Mouse (Mus musculus) urinary bladder, adult 2 months (tissue): Measurements from ENCODE around the gene Daam2. TPM values are rescaled to one million over a fixed set of nuclear protein-coding genes. Genes with fewer than 3 reads are reported as not detected.

Experiments
- DNase-seq: peaks from one replicate; pipeline ENCODE4 v3.0.0; 2022; ENCODE audit warnings: low spot score
- polyA plus RNA-seq: library from polyadenylated mRNA; depleted of rRNA; stranded (reverse); fragments of >200 nt; gene quantifications from 2 replicates; pipeline ENCODE4 v1.2.3, GENCODE M21; 2012

The Daam2 gene
- polyA plus RNA-seq, 1 experiment = 6.5 TPM

GRCm38 (mm10) chr17:49531661-49532060, 32.5 kb downstream of the Daam2 start:
- DNase-seq = no peak

- DNase-seq = no peak
Measured at GRCm38 (mm10) chr17:49530215-49530614, 33.9 kb downstream of the Daam2 start.

- no peak for DNase-seq
Measured at GRCm38 (mm10) chr17:49528503-49529205, 35.5 kb downstream of the Daam2 start.

GRCm38 (mm10) chr17:49528033-49528432, 36.1 kb downstream of the Daam2 start:
- DNase-seq = no peak

- DNase-seq = no peak
Measured at GRCm38 (mm10) chr17:49526566-49526965, 37.6 kb downstream of the Daam2 start.

- no peak for DNase-seq
Measured at GRCm38 (mm10) chr17:49525911-49526310, 38.2 kb downstream of the Daam2 start.

GRCm38 (mm10) chr17:49524584-49524983, 39.6 kb downstream of the Daam2 start:
- DNase-seq = no peak

GRCm38 (mm10) chr17:49522435-49522834, 41.7 kb downstream of the Daam2 start:
- DNase-seq = no peak

- DNase-seq = no peak
Measured at GRCm38 (mm10) chr17:49522002-49522401, 42.1 kb downstream of the Daam2 start.

GRCm38 (mm10) chr17:49520674-49521073, 43.5 kb downstream of the Daam2 start:
- no peak for DNase-seq

GRCm38 (mm10) chr17:49519576-49520247, 44.4 kb downstream of the Daam2 start:
- no peak for DNase-seq

- DNase-seq = no peak
Measured at GRCm38 (mm10) chr17:49517091-49517490, 47.1 kb downstream of the Daam2 start.

- no peak for DNase-seq
Measured at GRCm38 (mm10) chr17:49515678-49516077, 48.5 kb downstream of the Daam2 start.

- no peak for DNase-seq
Measured at GRCm38 (mm10) chr17:49515141-49515540, 49.0 kb downstream of the Daam2 start.

- no peak for DNase-seq
Measured at GRCm38 (mm10) chr17:49512671-49513085, 51.5 kb downstream of the Daam2 start.

- DNase-seq = no peak
Measured at GRCm38 (mm10) chr17:49509431-49509830, 54.7 kb downstream of the Daam2 start.

- no peak for DNase-seq
Measured at GRCm38 (mm10) chr17:49503246-49503900, 60.8 kb downstream of the Daam2 start.

GRCm38 (mm10) chr17:49500234-49500633, 63.9 kb downstream of the Daam2 start:
- no peak for DNase-seq

GRCm38 (mm10) chr17:49499635-49500034, 64.5 kb downstream of the Daam2 start:
- no peak for DNase-seq

GRCm38 (mm10) chr17:49498169-49498568, 66.0 kb downstream of the Daam2 start:
- DNase-seq = no peak

GRCm38 (mm10) chr17:49493276-49493675, 70.9 kb downstream of the Daam2 start:
- no peak for DNase-seq

GRCm38 (mm10) chr17:49489098-49489497, 75.0 kb downstream of the Daam2 start:
- no peak for DNase-seq

- no peak for DNase-seq
Measured at GRCm38 (mm10) chr17:49484435-49484834, 79.7 kb downstream of the Daam2 start.
